Mouse (Mus musculus) erythroblast, embryonic 14.5 days (primary cell): Measurements from ENCODE around the gene Proser3. TPM values are rescaled to one million over a fixed set of nuclear protein-coding genes. Genes with fewer than 3 reads are reported as not detected.
A peak's percentile ranks its signal among the peaks of the same experiment; 100 is the strongest.

ENCODE experiments used
- H3K27me3 ChIP-seq: 2 replicates; pipeline ENCODE4 v1.6.1; 2012; ENCODE audit warnings: inconsistent platforms; ENCODE audit not compliant: control insufficient read depth
- H3K36me3 ChIP-seq: 2 replicates; pipeline ENCODE4 v1.6.1; 2012; ENCODE audit warnings: mild to moderate bottlenecking, inconsistent platforms; ENCODE audit not compliant: control insufficient read depth
- H3K4me1 ChIP-seq: 2 replicates; pipeline ENCODE4 v1.6.1; 2012; ENCODE audit warnings: inconsistent platforms; ENCODE audit not compliant: control insufficient read depth
- H3K4me3 ChIP-seq: replicated peaks from 2 replicates; pipeline ENCODE3; 2012; ENCODE audit warnings: moderate library complexity, mild to moderate bottlenecking, inconsistent platforms
- H3K9me3 ChIP-seq: 2 replicates; pipeline ENCODE4 v1.6.1; 2012; ENCODE audit warnings: low read length, inconsistent platforms, mixed read lengths; ENCODE audit not compliant: control insufficient read depth
- GATA1 ChIP-seq: IDR thresholded peaks from 2 replicates; pipeline ENCODE4 v1.6.1; 2012; ENCODE audit warnings: low read length, inconsistent platforms, mixed read lengths
- TAL1 ChIP-seq: IDR thresholded peaks from 3 replicates; pipeline ENCODE4 v1.6.1; 2012; ENCODE audit warnings: low read length, inconsistent platforms, mixed read lengths
- polyA plus RNA-seq: library from polyadenylated mRNA; stranded (reverse); fragments of >175 nt; gene quantifications from 2 replicates; pipeline ENCODE4 v1.2.3, GENCODE M21; 2012

Gene Proser3
- polyA plus RNA-seq, 1 experiment: 1.9 TPM

GRCm38 (mm10) chr7:30592772-30593423, 40.8 kb upstream of the Proser3 start:
- Histone ChIP-seq H3K9me3 (no peaks in the 10 kb centered on the region), H3K27me3 (peaks cover 11% of the 10 kb centered on the region), H3K4me1 (peaks cover 48% of the 10 kb centered on the region), H3K36me3 (no peaks in the 10 kb centered on the region), H3K4me3 (no peak overlapping the region)
- TF ChIP-seq TAL1 (no peak), GATA1 (no peak)

GRCm38 (mm10) chr7:30591605-30591951, 39.5 kb upstream of the Proser3 start:
- H3K9me3 ChIP-seq: no peaks in the 10 kb centered on the region
- H3K4me3 ChIP-seq: no peak overlapping the region
- peaks cover 8% of the 10 kb centered on the region for H3K27me3 ChIP-seq
- peaks cover 61% of the 10 kb centered on the region for H3K4me1 ChIP-seq
- peaks cover 8% of the 10 kb centered on the region for H3K36me3 ChIP-seq
- TF ChIP-seq TAL1 (no peak), GATA1 (no peak)

GRCm38 (mm10) chr7:30590927-30591604, 39.0 kb upstream of the Proser3 start:
- Histone ChIP-seq H3K27me3 (peaks cover 8% of the 10 kb centered on the region), H3K4me3 (no peak overlapping the region), H3K36me3 (peaks cover 13% of the 10 kb centered on the region), H3K4me1 (peaks cover 64% of the 10 kb centered on the region), H3K9me3 (no peaks in the 10 kb centered on the region)
- no peak for TF ChIP-seq GATA1
- no peak for TF ChIP-seq TAL1

- Histone ChIP-seq H3K27me3 (no peaks in the 10 kb centered on the region; the same call in 1 of the 2 replicates), H3K4me3 (peak overlapping the region; percentile 95), H3K36me3 (peaks cover 27% of the 10 kb centered on the region), H3K4me1 (peaks cover 65% of the 10 kb centered on the region), H3K9me3 (no peaks in the 10 kb centered on the region)
- TF ChIP-seq TAL1 (no peak), GATA1 (no peak)
These were observed 37.6 kb upstream of the Proser3 start for GRCm38 (mm10) chr7:30589435-30590301.

GRCm38 (mm10) chr7:30588676-30589434, 36.8 kb upstream of the Proser3 start, which contains the start of gene Kmt2b:
Gene Kmt2b, minus strand, starts transcription at chr7:30588726.
- Histone ChIP-seq H3K4me1 (peaks cover 59% of the 10 kb centered on the region), H3K36me3 (peaks cover 35% of the 10 kb centered on the region), H3K4me3 (peak within 1 kb of the TSS; percentile 95), H3K27me3 (no peaks in the 10 kb centered on the region), H3K9me3 (no peaks in the 10 kb centered on the region)
- TF ChIP-seq GATA1: no peak
- TF ChIP-seq TAL1: no peak

GRCm38 (mm10) chr7:30587842-30588667, 36.0 kb upstream of the Proser3 start:
- no peak for TF ChIP-seq GATA1
- TF ChIP-seq TAL1: no peak
- Histone ChIP-seq H3K36me3 (peaks cover 43% of the 10 kb centered on the region), H3K4me1 (peaks cover 52% of the 10 kb centered on the region)

GRCm38 (mm10) chr7:30586455-30587020, 34.4 kb upstream of the Proser3 start:
- TF ChIP-seq GATA1: no peak
- no peak for TF ChIP-seq TAL1
- Histone ChIP-seq H3K36me3 (peaks cover 58% of the 10 kb centered on the region), H3K9me3 (no peaks in the 10 kb centered on the region), H3K4me3 (peak overlapping the region; percentile 95), H3K27me3 (no peaks in the 10 kb centered on the region), H3K4me1 (peaks cover 43% of the 10 kb centered on the region)

More at GRCm38 (mm10) chr7:30587842-30588667, 36.0 kb upstream of the Proser3 start:
- no peaks in the 10 kb centered on the region for H3K9me3 ChIP-seq
- peak overlapping the region; percentile 95 for H3K4me3 ChIP-seq
- no peaks in the 10 kb centered on the region for H3K27me3 ChIP-seq

- H3K4me3 ChIP-seq: no peak overlapping the region
- H3K4me1 ChIP-seq: peaks cover 39% of the 10 kb centered on the region
- H3K27me3 ChIP-seq: no peaks in the 10 kb centered on the region
- H3K9me3 ChIP-seq: no peaks in the 10 kb centered on the region
- peaks cover 71% of the 10 kb centered on the region for H3K36me3 ChIP-seq
- no peak for TF ChIP-seq TAL1
- no peak for TF ChIP-seq GATA1
These were observed 33.1 kb upstream of the Proser3 start for GRCm38 (mm10) chr7:30585170-30585569.
